Mouse (Mus musculus) granulocyte monocyte progenitor cell, adult 5-6 weeks (primary cell): ENCODE data around the gene Lrrc29. TPM values are rescaled to one million over a fixed set of nuclear protein-coding genes. Genes with fewer than 3 reads are reported as not detected.
"Not testable (repeated sequence)": the region's sequence is repeated elsewhere in the genome, so short reads cannot be mapped to it uniquely, and the experiment has no call there.

ENCODE experiments used
- ATAC-seq: replicated peaks from 2 replicates; pipeline ENCODE4 v1.8.0; 2016; ENCODE audit warnings: mild to moderate bottlenecking, moderate TSS enrichment, inconsistent platforms; ENCODE audit not compliant: poor library complexity, severe bottlenecking
- total RNA-seq, 2 experiments: library from RNA; stranded (forward) in 1 of 2; stranded (reverse) in 1 of 2; fragments of 200-712, 200-1000 nt in 1 of 2; fragments of >200 nt in 1 of 2; fragmentation: Nextera tagmentation in 1 of 2; gene quantifications; 2 replicates each; pipeline ENCODE4 v1.2.3; 2014 to 2017

Lrrc29 gene
- total RNA-seq, 2 experiments from 2014 or later: 2.3 to 5.2 TPM

GRCm38 (mm10) chr8:105293405-105293804 lies 32.7 kb downstream of the Lrrc29 start:
- ATAC-seq: no peak

DNA sequence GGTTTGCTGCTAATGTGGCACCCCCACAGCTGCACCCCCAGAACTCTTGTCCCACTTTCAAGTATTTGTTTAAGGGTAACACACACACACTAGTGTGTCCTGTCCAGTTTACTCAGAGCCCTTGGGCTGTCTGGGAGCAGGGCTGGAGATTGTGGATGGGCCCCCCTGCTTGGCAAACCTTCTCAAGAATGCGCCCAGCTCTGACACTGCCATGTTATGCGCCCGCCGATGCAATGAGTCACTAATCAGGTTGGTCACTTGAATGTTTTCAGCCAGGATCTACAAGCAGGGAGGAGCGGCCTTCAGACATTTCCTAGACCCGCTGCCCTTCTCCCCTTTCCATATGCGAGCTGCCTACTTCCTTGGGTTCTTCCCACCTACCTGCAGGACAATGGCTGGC lies 33.6 kb downstream of the Lrrc29 start:
- ATAC-seq: no peak

DNA sequence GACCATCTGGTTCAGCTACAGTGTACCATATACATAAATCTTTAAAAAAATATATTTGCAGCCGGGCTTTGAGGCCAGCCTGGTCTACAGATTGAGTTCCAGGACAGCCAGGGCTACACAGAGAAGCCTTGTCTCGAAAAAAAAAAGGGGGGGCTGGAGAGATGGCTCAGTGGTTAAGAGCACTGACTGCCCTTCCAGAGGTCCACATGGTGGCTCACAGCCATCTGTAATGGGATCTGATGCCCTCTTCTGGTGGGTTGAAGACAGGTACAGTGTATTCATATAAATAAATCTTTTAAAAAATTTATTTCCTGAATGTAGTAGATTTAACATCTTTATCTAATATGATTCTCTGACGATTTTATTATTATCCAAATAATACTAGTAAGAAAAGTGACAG lies 34.3 kb downstream of the Lrrc29 start:
- not testable (repeated sequence) for ATAC-seq

- not testable (repeated sequence) for ATAC-seq
Measured at GRCm38 (mm10) chr8:105291364-105291763, 34.7 kb downstream of the Lrrc29 start.

- ATAC-seq: peak; percentile 51
Measured at GRCm38 (mm10) chr8:105290554-105291314, 35.3 kb downstream of the Lrrc29 start.

- peak; percentile 18 for ATAC-seq
Measured at GRCm38 (mm10) chr8:105289805-105290460, 36.1 kb downstream of the Lrrc29 start, which contains the start of gene 4931428F04Rik. TSS of gene 4931428F04Rik (minus strand) at chr8:105289864.

GRCm38 (mm10) chr8:105288958-105289732 lies 36.9 kb downstream of the Lrrc29 start:
- peak; percentile 78 for ATAC-seq

DNA sequence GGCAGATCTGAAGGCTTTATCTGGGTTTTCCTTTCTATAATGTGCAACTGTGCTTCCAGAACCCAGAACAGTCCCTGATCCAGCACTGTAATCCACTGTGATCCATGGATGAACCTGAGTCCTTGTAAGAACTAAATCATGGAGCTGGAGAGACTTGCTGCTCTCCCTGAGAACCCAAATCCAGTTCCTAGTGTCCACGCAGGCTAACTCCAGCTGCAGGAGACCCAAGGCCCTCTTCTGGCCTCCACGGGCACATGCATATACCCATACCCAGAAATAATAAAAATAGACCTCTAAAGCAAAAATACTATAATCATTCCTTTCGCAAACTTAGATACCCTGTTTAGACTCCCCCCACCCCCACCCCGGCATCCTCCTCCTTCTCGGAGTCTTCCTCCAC lies 37.8 kb downstream of the Lrrc29 start:
- no peak for ATAC-seq

GRCm38 (mm10) chr8:105286907-105287306 lies 39.2 kb downstream of the Lrrc29 start:
- ATAC-seq: no peak

DNA sequence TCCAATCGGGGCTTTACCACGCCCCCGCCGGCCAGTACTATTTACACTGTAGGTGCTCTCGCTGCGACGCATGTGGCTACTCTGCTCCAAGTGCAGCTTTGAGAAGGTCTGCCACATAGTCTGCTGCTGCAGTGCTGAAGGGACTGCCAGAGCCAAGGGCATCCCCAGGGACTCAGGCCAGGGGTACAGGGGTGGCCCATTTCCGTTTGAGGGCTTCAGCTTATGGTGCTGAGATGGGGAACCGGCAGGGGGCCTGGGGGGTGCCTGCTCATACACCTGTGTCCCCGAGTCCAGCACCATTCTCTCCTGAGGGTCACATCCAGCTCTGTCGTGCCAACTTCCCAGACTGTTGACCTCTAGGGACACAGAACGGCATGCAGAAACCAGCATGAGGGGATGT lies 40.6 kb downstream of the Lrrc29 start:
- no peak for ATAC-seq

GRCm38 (mm10) chr8:105283074-105283473 lies 43.0 kb downstream of the Lrrc29 start:
- ATAC-seq: peak; percentile 71

- no peak for ATAC-seq
Measured at GRCm38 (mm10) chr8:105282239-105282638, 43.8 kb downstream of the Lrrc29 start.

DNA sequence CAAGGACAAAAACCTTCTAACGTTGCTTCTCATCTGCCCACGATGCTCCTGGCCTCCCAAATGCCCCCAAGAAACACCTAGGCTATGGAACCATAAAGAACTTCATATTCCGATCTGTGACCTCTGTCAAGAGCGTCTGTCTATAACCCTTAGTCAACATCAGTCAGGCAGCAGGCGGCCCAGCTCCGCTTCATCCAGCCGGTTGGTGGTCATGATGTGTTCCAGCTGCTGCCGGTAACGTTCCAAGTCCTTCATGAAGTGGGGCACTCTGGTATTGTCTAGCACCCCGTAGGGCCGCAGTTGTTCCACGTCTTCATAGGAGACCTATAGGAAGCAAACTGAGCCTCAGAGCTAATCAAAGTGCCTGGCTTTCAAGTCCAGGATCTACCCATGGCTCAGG lies 44.3 kb downstream of the Lrrc29 start:
- ATAC-seq: no peak

GRCm38 (mm10) chr8:105280567-105280966 lies 45.5 kb downstream of the Lrrc29 start:
- ATAC-seq: no peak

GRCm38 (mm10) chr8:105278911-105279334 lies 47.2 kb downstream of the Lrrc29 start:
- peak; percentile 61 for ATAC-seq

- peak; percentile 60 for ATAC-seq
Measured at GRCm38 (mm10) chr8:105276292-105277120, 49.6 kb downstream of the Lrrc29 start.

DNA sequence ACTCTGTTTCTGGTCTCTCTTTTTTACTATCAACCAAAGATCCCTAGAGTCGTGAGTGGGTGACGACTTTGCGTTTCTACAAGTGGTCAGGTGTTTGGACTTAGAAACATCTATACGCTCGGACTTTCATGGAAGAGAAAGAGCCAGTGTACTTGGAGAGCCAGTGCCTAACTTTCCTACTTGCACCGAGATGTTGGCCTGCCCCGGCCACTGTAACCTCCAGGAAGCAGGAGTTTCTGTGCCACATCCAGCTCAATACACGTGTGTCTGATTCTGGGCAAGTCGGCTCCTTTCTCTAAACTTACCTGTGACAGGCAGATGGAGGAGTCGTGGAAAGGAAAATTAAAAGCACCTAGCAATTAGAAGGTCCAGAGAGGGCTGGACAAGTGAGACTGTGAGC lies 50.2 kb downstream of the Lrrc29 start, which contains the start of gene Nol3:
TSS of gene Nol3 (plus strand) at position 301 of the 400 bp plus-strand sequence.
- ATAC-seq: no peak

GRCm38 (mm10) chr8:105275387-105275786 lies 50.7 kb downstream of the Lrrc29 start:
- ATAC-seq: no peak

DNA sequence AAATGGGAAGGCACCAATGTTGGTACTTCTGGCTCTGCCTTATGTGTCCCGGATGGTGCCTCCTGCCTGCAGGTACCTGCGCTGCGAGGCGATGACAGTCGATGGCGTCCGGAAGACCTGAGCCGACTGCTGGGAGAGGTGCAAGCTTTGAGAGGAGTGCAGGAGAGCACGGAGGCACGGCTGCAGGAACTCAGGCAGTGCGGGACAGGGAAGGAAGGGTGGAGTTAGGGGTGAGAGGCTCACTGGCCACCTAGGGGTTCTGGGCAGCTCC lies 55.2 kb downstream of the Lrrc29 start:
- ATAC-seq: no peak
